Mouse (Mus musculus) neural tube, embryonic 13.5 days (tissue): ENCODE data around the gene Sept6. TPM values are rescaled to one million over a fixed set of nuclear protein-coding genes. Genes with fewer than 3 reads are reported as not detected.
A peak's percentile ranks its signal among the peaks of the same experiment; 100 is the strongest.
"Not testable (repeated sequence)": the region's sequence is repeated elsewhere in the genome, so short reads cannot be mapped to it uniquely, and the experiment has no call there.

Experiments
- ATAC-seq: fragments of 200-750 bp; cut with Nextera tagmentation; 2 replicates; pipeline ENCODE4 v1.8.0; 2017; ENCODE audit warnings: low read depth, mild to moderate bottlenecking, moderate TSS enrichment, moderate library complexity
- H3K27ac ChIP-seq: fragments of 300-500 bp; sonication (generic); replicated peaks from 2 replicates; pipeline ENCODE4 v1.5.1; 2015; ENCODE audit warnings: moderate library complexity, mild to moderate bottlenecking, inconsistent platforms
- H3K27me3 ChIP-seq: fragments of 300-500 bp; sonication (generic); 2 replicates; pipeline ENCODE4 v1.6.1; 2015; ENCODE audit warnings: mild to moderate bottlenecking, inconsistent platforms
- H3K36me3 ChIP-seq: fragments of 300-500 bp; sonication (generic); 2 replicates; pipeline ENCODE4 v1.6.1; 2015; ENCODE audit warnings: mild to moderate bottlenecking, inconsistent platforms
- H3K4me1 ChIP-seq: fragments of 300-500 bp; sonication (generic); replicated peaks from 2 replicates; pipeline ENCODE4 v1.6.1; 2015; ENCODE audit warnings: inconsistent platforms
- H3K4me2 ChIP-seq: fragments of 300-500 bp; sonication (generic); 2 replicates; pipeline ENCODE4 v1.6.1; 2015; ENCODE audit warnings: inconsistent platforms, mild to moderate bottlenecking, moderate library complexity
- H3K4me3 ChIP-seq: fragments of 300-500 bp; sonication (generic); 2 replicates; pipeline ENCODE4 v1.5.1; 2015; ENCODE audit warnings: mild to moderate bottlenecking, inconsistent platforms
- H3K9ac ChIP-seq: fragments of 300-500 bp; sonication (generic); 2 replicates; pipeline ENCODE4 v1.6.1; 2015; ENCODE audit warnings: moderate library complexity, mild to moderate bottlenecking, inconsistent platforms
- H3K9me3 ChIP-seq: fragments of 300-500 bp; sonication (generic); 2 replicates; pipeline ENCODE4 v1.6.1; 2016; ENCODE audit warnings: inconsistent platforms
- WGBS: fragments of 180-500 bp; shearing (Covaris S2); methylation state at CpG from one replicate; pipeline ENCODE4 v1.1.7; 2015; 5-methylcytosine and 5-hydroxymethylcytosine counted together
- polyA plus RNA-seq: library from polyadenylated mRNA; unstranded; fragments of >200 nt; fragmentation: Nextera tagmentation; extraction: Ambion mirVana; gene quantifications from 2 replicates; pipeline ENCODE4 v1.2.1, GENCODE M21; 2015

Sept6 gene
- polyA plus RNA-seq, 1 experiment from 2014 or later = 77.9 TPM

GRCm38 (mm10) chrX:36902321-36903114 lies 89.1 kb downstream of the Sept6 start, which contains the start of gene Nkrf:
Nkrf (minus strand) TSS chrX:36902899.
- WGBS = 19% methylated on average over 32 of the region's 47 CpGs

GRCm38 (mm10) chrX:36901655-36902054 lies 89.9 kb downstream of the Sept6 start:
- Histone ChIP-seq H3K9me3 (no peaks in the 10 kb centered on the region), H3K4me2 (peak overlapping the region; percentile 55), H3K4me1 (0 out of 2 replicates have a peak, but pooled peaks cover 11% of the 10 kb centered on the region), H3K27ac (peak overlapping the region; percentile 88), H3K27me3 (no peaks in the 10 kb centered on the region), H3K4me3 (peak overlapping the region; percentile 56), H3K36me3 (no peaks in the 10 kb centered on the region), H3K9ac (peak overlapping the region; percentile 81)
- 21% methylated on average over 3 of the region's 3 CpGs for WGBS
- ATAC-seq = no peak

More at GRCm38 (mm10) chrX:36902321-36903114, 89.1 kb downstream of the Sept6 start, which contains the start of gene Nkrf:
- no peaks in the 10 kb centered on the region for H3K27me3 ChIP-seq
- H3K4me2 ChIP-seq = peak within 1 kb of the TSS; percentile 55
- H3K9ac ChIP-seq = peak within 1 kb of the TSS; percentile 81
- H3K27ac ChIP-seq = peak within 1 kb of the TSS; percentile 88
- peak; percentile 87 for ATAC-seq
- no peaks in the 10 kb centered on the region for H3K36me3 ChIP-seq
- 0 out of 2 replicates have a peak, but pooled peaks cover 11% of the 10 kb centered on the region for H3K4me1 ChIP-seq
- no peaks in the 10 kb centered on the region for H3K9me3 ChIP-seq
- peak within 1 kb of the TSS; percentile 56 for H3K4me3 ChIP-seq

DNA sequence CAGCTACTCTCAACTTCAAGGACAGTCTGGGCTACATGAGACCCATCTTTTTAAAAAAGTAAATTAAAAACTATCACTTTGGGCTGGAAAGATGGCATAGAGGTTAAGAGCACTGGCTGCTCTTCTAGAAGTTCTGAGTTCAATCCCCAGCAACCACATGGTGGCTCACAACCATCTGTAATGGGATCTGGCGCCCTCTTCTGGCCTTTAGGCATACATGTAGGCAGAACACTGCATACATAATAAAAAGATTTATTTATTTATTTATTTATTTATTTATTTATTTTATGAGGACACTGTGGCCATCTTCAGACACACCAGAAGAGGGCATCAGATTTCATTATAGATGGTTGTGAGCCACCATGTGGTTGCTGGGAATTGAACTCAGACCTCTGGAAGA lies 92.7 kb downstream of the Sept6 start:
- H3K36me3 ChIP-seq, H3K27me3 ChIP-seq, H3K9ac ChIP-seq, H3K9me3 ChIP-seq, H3K4me3 ChIP-seq, H3K27ac ChIP-seq, ATAC-seq, H3K4me2 ChIP-seq: not testable (repeated sequence)
- 0 out of 2 replicates have a peak, but pooled peaks cover 11% of the 10 kb centered on the region for H3K4me1 ChIP-seq
- 42% methylated on average over 1 of the region's 1 CpGs for WGBS

DNA sequence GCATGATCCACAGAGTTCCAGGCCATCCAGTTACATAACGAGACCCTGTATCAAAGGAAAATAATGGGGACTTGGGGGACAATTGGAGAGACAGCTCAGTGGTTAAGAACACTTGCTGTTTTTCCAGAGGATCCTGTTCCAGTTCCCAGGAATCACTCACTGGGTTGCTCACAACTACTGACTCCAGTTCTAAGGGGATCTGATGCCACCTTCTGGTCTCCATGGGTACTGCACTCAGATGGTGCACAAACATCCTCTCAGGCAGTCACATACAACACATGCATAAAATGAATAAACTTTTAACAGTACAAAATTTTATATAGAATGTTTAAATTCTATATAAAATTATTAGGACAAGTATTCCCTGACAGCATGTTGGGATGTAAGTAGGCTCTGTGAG lies 106.9 kb downstream of the Sept6 start:
- Histone ChIP-seq H3K27ac (no peak overlapping the region), H3K4me3 (no peak overlapping the region), H3K9me3 (no peaks in the 10 kb centered on the region), H3K36me3 (peaks cover 20% of the 10 kb centered on the region), H3K9ac (no peak overlapping the region), H3K4me1 (no peaks in the 10 kb centered on the region), H3K4me2 (no peak overlapping the region), H3K27me3 (no peaks in the 10 kb centered on the region)
- ATAC-seq = no peak
- WGBS = 85% methylated on average over 1 of the region's 1 CpGs

- Histone ChIP-seq H3K9ac (peak overlapping the region; percentile 85), H3K4me3 (peak overlapping the region; percentile 70), H3K36me3 (no peaks in the 10 kb centered on the region), H3K4me1 (peaks cover 7% of the 10 kb centered on the region), H3K4me2 (peak overlapping the region; percentile 62), H3K9me3 (no peaks in the 10 kb centered on the region), H3K27me3 (no peaks in the 10 kb centered on the region), H3K27ac (peak overlapping the region; percentile 82)
- peak; percentile 21 for ATAC-seq
- WGBS = 15% methylated on average over 36 of the region's 36 CpGs
These were observed 116.9 kb downstream of the Sept6 start for GRCm38 (mm10) chrX:36874704-36875128.

DNA sequence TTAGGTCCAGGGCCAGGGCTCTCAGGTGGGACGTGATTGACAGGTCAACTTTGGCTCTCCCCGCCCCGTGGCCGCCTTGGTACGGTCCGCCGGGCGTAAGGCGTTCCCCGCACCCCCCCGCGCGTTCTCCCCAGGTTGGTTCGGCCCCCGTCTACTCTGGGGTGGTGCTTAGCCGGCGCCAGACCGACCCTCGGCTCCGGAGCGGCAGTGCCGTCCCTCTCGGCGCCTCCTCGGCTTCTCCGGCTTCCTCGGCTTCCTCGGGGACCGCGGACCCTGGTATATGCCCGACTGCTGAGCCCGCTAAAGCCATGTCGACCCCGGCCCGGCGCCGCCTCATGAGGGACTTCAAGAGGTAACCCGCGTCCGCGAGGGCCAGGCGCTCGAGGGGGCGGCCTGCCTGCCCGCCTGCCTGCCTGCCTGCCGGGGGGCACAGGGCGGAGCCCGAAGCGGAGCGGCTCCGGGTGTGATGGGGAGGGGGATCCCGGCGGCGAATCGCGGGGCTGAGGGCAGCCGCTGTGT lies 117.4 kb downstream of the Sept6 start:
- peak; percentile 98 for ATAC-seq

DNA sequence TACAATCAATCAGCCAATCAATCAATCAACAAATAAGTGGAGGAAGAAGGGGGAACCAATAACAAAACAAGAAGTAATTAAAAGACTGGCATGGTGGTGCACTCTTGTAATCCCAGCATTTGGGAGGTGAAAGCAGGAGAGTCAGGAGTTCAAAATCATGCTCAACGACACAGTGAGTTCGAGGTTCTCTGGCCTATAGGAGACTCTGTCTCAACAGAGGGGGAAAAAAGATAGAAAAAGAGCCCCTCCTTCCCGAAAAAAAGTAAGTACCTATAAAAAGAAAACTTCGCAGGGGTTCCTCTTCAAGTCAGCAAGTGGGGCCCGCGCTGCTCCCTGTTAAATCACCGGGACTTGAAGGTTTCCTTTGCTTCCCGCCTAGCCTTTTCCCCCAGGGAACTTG lies 117.8 kb downstream of the Sept6 start, which contains the start of the genes Ube2a and C330007P06Rik:
Ube2a (plus strand) TSS at position 136 of the 400 bp plus-strand sequence.
C330007P06Rik (minus strand) TSS at position 347 of the 400 bp plus-strand sequence.
- WGBS = 22% methylated on average over 8 of the region's 8 CpGs
- peak; percentile 40 for ATAC-seq
- peak within 1 kb of the TSS; percentile 70 for H3K4me3 ChIP-seq
- H3K27me3 ChIP-seq = no peaks in the 10 kb centered on the region
- no peaks in the 10 kb centered on the region for H3K36me3 ChIP-seq
- H3K4me2 ChIP-seq = peak within 1 kb of the TSS; percentile 62
- peak within 1 kb of the TSS; percentile 82 for H3K27ac ChIP-seq
- peak within 1 kb of the TSS; percentile 85 for H3K9ac ChIP-seq
- H3K9me3 ChIP-seq = no peaks in the 10 kb centered on the region
- H3K4me1 ChIP-seq = peaks cover 7% of the 10 kb centered on the region

More for the DNA sequence above, 117.4 kb downstream of the Sept6 start:
- H3K4me3 ChIP-seq = peak overlapping the region; percentile 70
- no peaks in the 10 kb centered on the region for H3K27me3 ChIP-seq
- no peaks in the 10 kb centered on the region for H3K36me3 ChIP-seq
- H3K4me1 ChIP-seq = peaks cover 7% of the 10 kb centered on the region
- H3K4me2 ChIP-seq = peak overlapping the region; percentile 62
- 17% methylated on average over 57 of the region's 57 CpGs for WGBS
- no peaks in the 10 kb centered on the region for H3K9me3 ChIP-seq
- peak overlapping the region; percentile 85 for H3K9ac ChIP-seq
- peak overlapping the region; percentile 82 for H3K27ac ChIP-seq

DNA sequence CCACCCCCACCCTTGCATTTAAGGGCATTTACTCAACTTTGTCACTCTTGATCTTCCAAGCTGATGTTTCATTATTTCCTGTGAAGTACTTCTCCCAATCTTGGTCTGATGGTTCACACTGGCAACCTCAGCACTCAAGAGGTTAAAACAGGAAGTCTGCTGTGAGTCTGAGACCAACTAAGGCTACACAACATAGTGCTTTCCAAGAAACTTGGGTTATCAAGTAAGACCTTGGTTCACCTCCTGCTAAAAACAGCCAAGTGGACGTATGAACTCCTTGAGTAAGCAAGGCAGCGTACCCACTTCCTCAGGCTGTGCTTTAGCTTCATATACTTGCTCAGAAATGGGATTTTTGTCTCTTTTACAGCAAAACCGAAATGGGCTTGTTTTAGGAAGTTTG lies 121.2 kb downstream of the Sept6 start:
- H3K9me3 ChIP-seq = no peaks in the 10 kb centered on the region
- H3K9ac ChIP-seq = no peak overlapping the region
- H3K4me1 ChIP-seq = peaks cover 3% of the 10 kb centered on the region
- no peak for ATAC-seq
- no peaks in the 10 kb centered on the region for H3K27me3 ChIP-seq
- H3K4me3 ChIP-seq = no peak overlapping the region
- WGBS = 84% methylated on average over 3 of the region's 3 CpGs
- no peaks in the 10 kb centered on the region for H3K36me3 ChIP-seq
- no peak overlapping the region for H3K27ac ChIP-seq
- H3K4me2 ChIP-seq = no peak overlapping the region

- Histone ChIP-seq H3K27me3 (no peaks in the 10 kb centered on the region), H3K36me3 (no peaks in the 10 kb centered on the region), H3K9me3 (no peaks in the 10 kb centered on the region), H3K4me2 (peak overlapping the region; percentile 55), H3K27ac (no peak overlapping the region), H3K9ac (0 out of 2 replicates have a peak overlapping the region, but pooled peaks have one; percentile 38), H3K4me3 (peak overlapping the region; percentile 43), H3K4me1 (peaks cover 10% of the 10 kb centered on the region)
- no peak for ATAC-seq
- WGBS = 57% methylated on average over 8 of the region's 8 CpGs
These were observed 126.8 kb downstream of the Sept6 start for GRCm38 (mm10) chrX:36864609-36865328.

GRCm38 (mm10) chrX:36863766-36864608 lies 127.6 kb downstream of the Sept6 start:
- H3K27ac ChIP-seq = no peak overlapping the region; the same call in 1 of the 2 replicates
- 14% methylated on average over 43 of the region's 44 CpGs for WGBS
- H3K4me3 ChIP-seq = peak overlapping the region; percentile 43
- H3K4me2 ChIP-seq = peak overlapping the region; percentile 55
- no peaks in the 10 kb centered on the region for H3K27me3 ChIP-seq
- H3K9ac ChIP-seq = peak overlapping the region; percentile 64
- peaks cover 10% of the 10 kb centered on the region for H3K4me1 ChIP-seq
- H3K36me3 ChIP-seq = no peaks in the 10 kb centered on the region
- H3K9me3 ChIP-seq = no peaks in the 10 kb centered on the region
- peak; percentile 92 for ATAC-seq
